ENCODE assay signal across 9 mouse cellular contexts in genomic region chr16:33882540-33882939, GRCm38 (mm10). TPM values are rescaled to one million over a fixed set of nuclear protein-coding genes. Genes with fewer than 3 reads are reported as not detected.
DNase-seq lines count a peak whose midpoint lies in the region; ATAC-seq lines count a peak whose summit lies in the region.
"Had no signal": no experiment of that assay in that cellular context is flagged by ENCODE, and none has a peak within 500 bp of the region (broad histone marks: within the 10 kb centered on the region; RNA-seq: fewer than 3 reads in every experiment).

No protein-coding gene starts in this region.

- H3K9me3 ChIP-seq in kidney, embryonic 16.5 days (ENCODE audit: low read length), result no peaks in the 10 kb centered on the region
- H3K9me3 ChIP-seq: G1E had no signal

- peak overlapping the region; percentile 69 for H3K27ac ChIP-seq in kidney, embryonic 16.5 days (ENCODE audit: low read length)

- no peak overlapping the region for H3K9ac ChIP-seq in kidney, embryonic 16.5 days (replicated peaks; ENCODE audit: low read length)

- H3K36me3 ChIP-seq in kidney, embryonic 16.5 days (ENCODE audit: insufficient read depth, low read length), result 0 out of 2 replicates have a peak, but pooled peaks cover 3% of the 10 kb centered on the region
- H3K36me3 ChIP-seq: G1E had no signal

- H3K4me3 ChIP-seq in kidney, embryonic 16.5 days (ENCODE audit: low read length), result no peak overlapping the region

- whole genome bisulfite sequencing in kidney, embryonic 16.5 days, result 46% methylated on average over 4 of the region's 4 CpGs

- DNase-seq in heart, adult 11 months, result peak; percentile 97
- no peak for DNase-seq in heart, postnatal 25 days (ENCODE audit: low spot score)
- DNase-seq in adipocyte (ENCODE audit: low spot score), result peak; percentile 88
- peak; percentile 63 for DNase-seq in gastrocnemius, postnatal 14 days
- peak; percentile 25 for DNase-seq in yolk sac, embryonic 10.5 days (ENCODE audit: low spot score)
- no peak for DNase-seq in urinary bladder, postnatal 10 days (ENCODE audit: low spot score)

- H3K27me3 ChIP-seq in kidney, embryonic 16.5 days (ENCODE audit: insufficient read depth, low read length), result no peaks in the 10 kb centered on the region

- no peak overlapping the region for H3K4me2 ChIP-seq in kidney, embryonic 16.5 days (replicated peaks; ENCODE audit: low read depth, low read length)

- intact Hi-C loops in heart, postnatal 25 days (cut with DNase I), result loop anchor here (1.0 kb wide), 1 partner anchor 23 kb away; no protein-coding TSS in a partner anchor
- intact Hi-C loops in gastrocnemius, postnatal 14 days (cut with DNase I; ENCODE audit: low total_unique reads), result loop anchor here (10.0 kb wide), 2 partner anchors 48 to 62 kb away; no protein-coding TSS in a partner anchor

- peaks cover 57% of the 10 kb centered on the region for H3K4me1 ChIP-seq in kidney, embryonic 16.5 days (ENCODE audit: insufficient read depth, low read length)

- peak; percentile 50 for ATAC-seq in kidney, embryonic 16.5 days (ENCODE audit: low FRiP score, low TSS enrichment)
- ATAC-seq in inflammation-experienced regulatory T-cells, adult 6 months, result no peak

RNA-seq across cellular contexts. Expression of gene Itgb5, which starts 53.1 kb away (rescaled TPM):
- 10 to 100 TPM; 73.9 to 80.2 TPM for total RNA-seq in heart, postnatal 25 days (2021)
- total RNA-seq in gastrocnemius, postnatal 14 days (2021), result 10 to 100 TPM; 31.9 to 33.3 TPM
- polyA plus RNA-seq in kidney, embryonic 16.5 days (2015; fragmentation: Nextera tagmentation; extraction: Ambion mirVana), result 14.1 and 16.8 TPM in 2 replicates
- polyA plus RNA-seq in inflammation-experienced regulatory T-cells, adult 6 months (2017; shearing (Covaris generic)), result 1 to 10 TPM; 1.3 to 2.8 (median 1.7) TPM

Comparison
In these comparisons a context has a peak if more than half of its experiments do, and no peak if none do; other contexts are left out.
1. DNase-seq: peak in heart, adult 11 months (single experiment), adipocyte (single experiment), gastrocnemius, postnatal 14 days (single experiment) and yolk sac, embryonic 10.5 days (single experiment); none in heart, postnatal 25 days (single experiment) and urinary bladder, postnatal 10 days (single experiment).